Mouse (Mus musculus) kidney, embryonic 15.5 days (tissue): ENCODE results near the gene Tiam2. TPM values are rescaled to one million over a fixed set of nuclear protein-coding genes. Genes with fewer than 3 reads are reported as not detected.
A peak's percentile ranks its signal among the peaks of the same experiment; 100 is the strongest.

Experiments used
- ATAC-seq: fragments of 200-750 bp; cut with Nextera tagmentation; replicated peaks from 2 replicates; pipeline ENCODE4 v1.8.0; 2017; ENCODE audit warnings: moderate TSS enrichment; ENCODE audit not compliant: low FRiP score
- H3K27ac ChIP-seq: fragments of 300-500 bp; sonication (generic); 2 replicates; pipeline ENCODE4 v1.5.1; 2015; ENCODE audit warnings: mild to moderate bottlenecking, inconsistent platforms
- H3K27me3 ChIP-seq: fragments of 300-500 bp; sonication (generic); 2 replicates; pipeline ENCODE4 v1.6.1; 2015; ENCODE audit warnings: inconsistent platforms
- H3K36me3 ChIP-seq: fragments of 300-500 bp; sonication (generic); 2 replicates; pipeline ENCODE4 v1.6.1; 2015; ENCODE audit warnings: inconsistent platforms
- H3K4me1 ChIP-seq: fragments of 300-500 bp; sonication (generic); 2 replicates; pipeline ENCODE4 v1.6.1; 2015; ENCODE audit warnings: inconsistent platforms
- H3K4me2 ChIP-seq: fragments of 300-500 bp; sonication (generic); 2 replicates; pipeline ENCODE4 v1.6.1; 2015; ENCODE audit warnings: moderate library complexity, mild to moderate bottlenecking, inconsistent platforms
- H3K4me3 ChIP-seq: fragments of 300-500 bp; sonication (generic); replicated peaks from 2 replicates; pipeline ENCODE4 v1.5.1; 2015; ENCODE audit warnings: mild to moderate bottlenecking, inconsistent platforms
- H3K9ac ChIP-seq: fragments of 300-500 bp; sonication (generic); 2 replicates; pipeline ENCODE4 v1.6.1; 2015; ENCODE audit warnings: mild to moderate bottlenecking, inconsistent platforms
- H3K9me3 ChIP-seq: fragments of 300-500 bp; sonication (generic); replicated peaks from 2 replicates; pipeline ENCODE4 v1.6.1; 2016; ENCODE audit warnings: inconsistent platforms
- WGBS: fragments of 180-500 bp; shearing (Covaris S2); methylation state at CpG from one replicate; pipeline ENCODE4 v1.1.7; 2015; ENCODE audit warnings: mixed read lengths; 5-methylcytosine and 5-hydroxymethylcytosine counted together
- polyA plus RNA-seq: library from polyadenylated mRNA; unstranded; fragments of >200 nt; fragmentation: Nextera tagmentation; extraction: Ambion mirVana; gene quantifications from 2 replicates; pipeline ENCODE4 v1.2.1, GENCODE M21; 2015

Gene Tiam2
- polyA plus RNA-seq, 1 experiment from 2014 or later = 4.5 TPM

GRCm38 (mm10) chr17:3366741-3367140 is 40.4 kb downstream of the Tiam2 start:
- Histone ChIP-seq H3K27me3 (no peaks in the 10 kb centered on the region), H3K4me2 (no peak overlapping the region), H3K36me3 (no peaks in the 10 kb centered on the region), H3K4me1 (0 out of 2 replicates have a peak, but pooled peaks cover 2% of the 10 kb centered on the region), H3K9me3 (no peaks in the 10 kb centered on the region), H3K27ac (no peak overlapping the region), H3K9ac (no peak overlapping the region), H3K4me3 (no peak overlapping the region)
- 93% methylated on average over 3 of the region's 3 CpGs for WGBS
- no peak for ATAC-seq

GRCm38 (mm10) chr17:3368386-3368785 is 42.0 kb downstream of the Tiam2 start:
- 0 out of 2 replicates have a peak, but pooled peaks cover 2% of the 10 kb centered on the region for H3K4me1 ChIP-seq
- ATAC-seq = no peak
- H3K9ac ChIP-seq = no peak overlapping the region
- H3K27ac ChIP-seq = no peak overlapping the region
- H3K36me3 ChIP-seq = no peaks in the 10 kb centered on the region
- 58% methylated on average over 1 of the region's 1 CpGs for WGBS
- H3K4me3 ChIP-seq = no peak overlapping the region
- no peaks in the 10 kb centered on the region for H3K27me3 ChIP-seq
- H3K4me2 ChIP-seq = no peak overlapping the region
- H3K9me3 ChIP-seq = no peaks in the 10 kb centered on the region

DNA sequence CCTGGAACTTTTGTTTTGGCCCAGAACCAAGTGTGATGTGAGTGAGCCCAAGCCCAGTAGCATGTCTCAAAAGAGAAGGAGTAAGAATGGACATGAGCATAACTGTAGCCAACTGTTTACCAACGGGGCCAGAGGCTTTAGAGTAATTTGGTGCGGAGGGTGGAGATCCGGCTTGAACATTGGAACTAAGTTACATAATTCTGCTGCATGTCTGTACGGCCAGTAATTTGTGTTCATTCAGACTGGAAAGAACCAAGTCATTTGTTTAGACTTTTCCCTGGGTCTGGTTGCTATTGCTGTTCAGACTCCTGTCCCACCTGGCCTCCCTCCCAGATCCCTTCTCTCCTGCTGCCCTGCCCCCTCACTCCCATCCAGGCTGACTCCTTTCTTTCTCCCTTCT is 43.3 kb downstream of the Tiam2 start:
- Histone ChIP-seq H3K27ac (no peak overlapping the region), H3K9ac (no peak overlapping the region), H3K9me3 (no peaks in the 10 kb centered on the region), H3K4me1 (0 out of 2 replicates have a peak, but pooled peaks cover 2% of the 10 kb centered on the region), H3K36me3 (no peaks in the 10 kb centered on the region), H3K4me3 (no peak overlapping the region), H3K27me3 (no peaks in the 10 kb centered on the region), H3K4me2 (no peak overlapping the region)
- 74% methylated on average over 4 of the region's 4 CpGs for WGBS
- ATAC-seq = no peak

DNA sequence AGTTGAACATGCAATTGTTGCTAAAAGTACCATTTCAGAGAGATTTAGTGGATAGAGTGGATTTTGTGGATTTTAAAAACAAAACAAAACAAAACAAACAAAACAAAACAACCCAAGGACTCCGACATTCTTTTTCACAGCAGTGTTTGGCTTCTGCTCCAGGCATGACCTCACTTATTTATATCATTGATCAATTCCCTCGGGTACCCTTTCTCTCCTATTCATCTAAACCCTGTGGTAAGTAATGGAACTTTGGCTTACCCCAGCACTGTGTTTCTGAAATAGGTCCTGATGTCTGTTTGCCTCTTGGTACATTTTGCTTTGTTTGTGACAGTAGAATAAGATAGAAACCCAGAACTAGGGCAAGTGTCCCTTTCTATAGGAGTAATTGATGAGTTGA is 52.2 kb downstream of the Tiam2 start:
- no peaks in the 10 kb centered on the region for H3K9me3 ChIP-seq
- H3K4me1 ChIP-seq = 0 out of 2 replicates have a peak, but pooled peaks cover 2% of the 10 kb centered on the region
- no peak for ATAC-seq
- WGBS = 51% methylated on average over 2 of the region's 2 CpGs
- H3K4me3 ChIP-seq = no peak overlapping the region
- no peak overlapping the region for H3K9ac ChIP-seq
- 0 out of 2 replicates have a peak overlapping the region, but pooled peaks have one; percentile 41 for H3K27ac ChIP-seq
- H3K36me3 ChIP-seq = no peaks in the 10 kb centered on the region
- no peak overlapping the region for H3K4me2 ChIP-seq
- no peaks in the 10 kb centered on the region for H3K27me3 ChIP-seq

DNA sequence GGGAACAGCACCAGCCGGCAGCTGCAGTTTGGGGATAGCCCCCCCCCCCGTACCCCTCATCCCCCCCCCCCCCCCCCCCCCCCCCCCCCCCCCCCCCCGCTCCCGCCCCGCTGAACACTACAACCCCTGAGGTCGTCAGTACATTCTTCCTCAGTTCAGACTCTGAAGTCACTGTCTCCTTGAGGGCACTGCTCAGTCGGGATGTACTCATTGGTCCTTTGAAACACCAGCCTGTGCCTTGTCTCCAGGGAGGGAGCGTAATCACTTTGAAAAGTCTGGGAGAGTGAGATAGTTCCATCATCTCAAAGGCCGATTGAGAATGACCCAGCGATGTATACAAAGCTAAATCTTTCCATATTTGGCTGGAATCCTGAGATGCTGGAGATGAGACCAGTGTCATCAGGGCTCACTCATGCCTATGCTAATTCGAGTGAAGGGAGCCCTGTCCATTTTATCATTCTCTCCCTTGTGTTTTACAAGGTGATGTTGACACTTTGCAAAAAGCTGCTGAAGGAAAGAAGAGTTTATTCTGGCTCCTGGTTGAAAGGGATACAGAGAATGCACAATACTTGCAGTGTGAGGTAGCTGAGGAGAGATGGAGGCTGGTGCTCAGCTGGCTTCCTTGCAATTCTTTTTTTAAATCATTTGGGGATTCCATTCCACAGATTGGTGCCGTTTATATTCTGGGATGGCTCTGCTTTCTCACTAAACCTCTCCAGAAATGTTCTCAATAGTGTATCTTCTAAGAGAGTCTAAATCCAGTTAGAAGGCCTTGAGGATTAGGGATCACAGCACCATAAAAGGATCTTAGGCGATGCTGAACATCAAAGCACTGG is 53.6 kb downstream of the Tiam2 start:
- no peak for ATAC-seq

DNA sequence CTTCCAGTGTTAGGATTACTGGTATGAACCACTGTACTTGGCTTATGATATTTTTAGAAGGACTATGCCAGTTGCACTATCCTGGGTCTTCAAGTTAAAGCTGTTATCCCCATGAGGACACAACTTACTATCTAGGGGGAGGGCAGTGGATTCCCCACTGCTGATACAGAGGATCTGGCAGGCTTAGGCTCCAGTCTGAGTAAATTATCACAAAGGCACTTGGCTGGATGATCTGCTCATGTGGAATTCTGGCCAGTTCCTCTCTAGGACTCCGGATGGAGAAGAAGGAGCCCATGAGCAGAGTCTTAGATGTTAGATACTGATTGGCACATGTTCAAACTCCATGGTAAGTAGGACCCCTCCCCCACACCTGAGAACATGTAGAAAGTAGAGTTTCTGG is 59.0 kb downstream of the Tiam2 start:
- H3K27ac ChIP-seq = no peak overlapping the region
- ATAC-seq = no peak
- no peak overlapping the region for H3K4me2 ChIP-seq
- H3K36me3 ChIP-seq = no peaks in the 10 kb centered on the region
- H3K4me1 ChIP-seq = no peaks in the 10 kb centered on the region
- no peak overlapping the region for H3K9ac ChIP-seq
- no peaks in the 10 kb centered on the region for H3K9me3 ChIP-seq
- H3K27me3 ChIP-seq = no peaks in the 10 kb centered on the region
- 67% methylated on average over 1 of the region's 1 CpGs for WGBS
- no peak overlapping the region for H3K4me3 ChIP-seq

More for the DNA sequence above, 53.6 kb downstream of the Tiam2 start:
- Histone ChIP-seq H3K36me3 (no peaks in the 10 kb centered on the region), H3K27ac (no peak overlapping the region), H3K4me2 (no peak overlapping the region), H3K27me3 (no peaks in the 10 kb centered on the region), H3K9ac (no peak overlapping the region), H3K4me3 (no peak overlapping the region), H3K4me1 (0 out of 2 replicates have a peak, but pooled peaks cover 2% of the 10 kb centered on the region), H3K9me3 (no peaks in the 10 kb centered on the region)
- WGBS = 33% methylated on average over 9 of the region's 13 CpGs

- no peak overlapping the region for H3K4me2 ChIP-seq
- no peak overlapping the region for H3K9ac ChIP-seq
- no peaks in the 10 kb centered on the region for H3K36me3 ChIP-seq
- H3K27me3 ChIP-seq = no peaks in the 10 kb centered on the region
- 51% methylated on average over 4 of the region's 4 CpGs for WGBS
- H3K4me3 ChIP-seq = no peak overlapping the region
- H3K27ac ChIP-seq = no peak overlapping the region
- ATAC-seq = no peak
- no peaks in the 10 kb centered on the region for H3K4me1 ChIP-seq
- no peaks in the 10 kb centered on the region for H3K9me3 ChIP-seq
Measured at GRCm38 (mm10) chr17:3387819-3388218, 61.4 kb downstream of the Tiam2 start.

DNA sequence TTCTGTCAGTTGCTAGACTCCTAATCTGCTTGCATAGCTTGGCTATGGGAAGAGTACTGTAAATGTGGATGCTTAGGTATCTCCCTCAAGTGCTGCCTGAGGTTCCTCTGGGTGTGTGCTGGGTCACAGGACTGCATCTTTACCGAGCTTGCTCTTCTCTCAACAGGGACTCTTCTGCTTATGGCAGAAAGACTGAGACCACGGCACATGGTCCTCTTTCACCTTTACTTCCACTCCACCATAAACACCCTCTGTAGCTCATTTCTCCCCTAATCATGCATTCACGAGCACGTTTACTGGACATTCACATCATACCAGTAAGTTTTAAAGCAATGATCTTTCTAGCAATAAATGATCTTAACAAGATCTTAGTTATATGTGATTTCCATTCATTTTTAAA is 63.4 kb downstream of the Tiam2 start:
- H3K9me3 ChIP-seq = no peaks in the 10 kb centered on the region
- ATAC-seq = no peak
- H3K9ac ChIP-seq = no peak overlapping the region
- no peak overlapping the region for H3K27ac ChIP-seq
- H3K36me3 ChIP-seq = no peaks in the 10 kb centered on the region
- H3K27me3 ChIP-seq = no peaks in the 10 kb centered on the region
- no peak overlapping the region for H3K4me2 ChIP-seq
- H3K4me3 ChIP-seq = no peak overlapping the region
- H3K4me1 ChIP-seq = no peaks in the 10 kb centered on the region
- WGBS = 82% methylated on average over 4 of the region's 4 CpGs

DNA sequence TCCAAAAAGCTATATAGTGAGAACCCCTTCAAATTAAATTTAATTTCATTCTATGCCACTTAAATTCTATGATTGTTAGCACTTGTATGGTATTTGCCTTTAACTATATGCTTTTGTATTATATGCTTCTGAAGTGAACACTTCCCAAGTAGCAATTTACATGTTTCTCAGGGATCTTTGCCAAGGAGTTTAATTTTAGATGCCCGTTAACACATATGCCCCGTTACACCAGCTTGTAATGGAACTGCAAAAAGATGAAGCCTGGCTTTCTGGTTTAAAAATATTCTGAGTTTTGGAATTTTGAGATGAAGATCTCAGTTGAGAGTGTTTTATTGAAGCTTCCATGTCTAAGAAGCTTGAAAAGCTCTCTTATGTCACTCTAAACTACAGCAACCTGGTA is 67.6 kb downstream of the Tiam2 start:
- 88% methylated on average over 2 of the region's 2 CpGs for WGBS
- H3K4me1 ChIP-seq = peaks cover 7% of the 10 kb centered on the region

GRCm38 (mm10) chr17:3394985-3395384 is 68.6 kb downstream of the Tiam2 start:
- Histone ChIP-seq H3K4me2 (no peak overlapping the region), H3K4me1 (peaks cover 7% of the 10 kb centered on the region), H3K9me3 (no peaks in the 10 kb centered on the region), H3K4me3 (no peak overlapping the region), H3K27me3 (no peaks in the 10 kb centered on the region), H3K27ac (no peak overlapping the region), H3K9ac (no peak overlapping the region), H3K36me3 (no peaks in the 10 kb centered on the region)
- no peak for ATAC-seq
- WGBS = 86% methylated on average over 2 of the region's 2 CpGs

More for the DNA sequence above, 67.6 kb downstream of the Tiam2 start:
- ATAC-seq = no peak
- H3K9ac ChIP-seq = no peak overlapping the region
- H3K27me3 ChIP-seq = no peaks in the 10 kb centered on the region
- H3K4me3 ChIP-seq = no peak overlapping the region
- H3K9me3 ChIP-seq = no peaks in the 10 kb centered on the region
- H3K36me3 ChIP-seq = no peaks in the 10 kb centered on the region
- H3K27ac ChIP-seq = no peak overlapping the region
- H3K4me2 ChIP-seq = no peak overlapping the region

DNA sequence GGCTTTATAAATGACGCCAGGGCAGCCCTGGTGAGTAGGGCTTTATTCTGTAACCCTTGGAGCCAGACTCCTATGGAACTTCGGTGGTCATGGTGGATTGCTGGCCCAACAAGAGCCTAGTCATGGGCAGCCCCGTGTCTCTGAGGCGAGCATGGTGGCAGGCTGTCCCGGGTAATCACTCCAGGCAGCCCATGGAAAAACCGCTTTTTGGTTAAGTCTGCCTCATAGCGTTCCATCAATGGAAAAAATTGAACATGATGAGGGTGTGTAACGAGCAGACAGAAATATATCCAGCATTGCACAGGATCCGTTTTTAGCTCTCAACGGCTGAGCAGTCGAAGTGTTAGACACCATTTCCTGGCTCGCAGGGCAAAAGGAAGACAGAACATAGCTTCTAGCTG is 70.5 kb downstream of the Tiam2 start:
- ATAC-seq = no peak
- WGBS = 68% methylated on average over 12 of the region's 12 CpGs
- H3K36me3 ChIP-seq = no peaks in the 10 kb centered on the region

DNA sequence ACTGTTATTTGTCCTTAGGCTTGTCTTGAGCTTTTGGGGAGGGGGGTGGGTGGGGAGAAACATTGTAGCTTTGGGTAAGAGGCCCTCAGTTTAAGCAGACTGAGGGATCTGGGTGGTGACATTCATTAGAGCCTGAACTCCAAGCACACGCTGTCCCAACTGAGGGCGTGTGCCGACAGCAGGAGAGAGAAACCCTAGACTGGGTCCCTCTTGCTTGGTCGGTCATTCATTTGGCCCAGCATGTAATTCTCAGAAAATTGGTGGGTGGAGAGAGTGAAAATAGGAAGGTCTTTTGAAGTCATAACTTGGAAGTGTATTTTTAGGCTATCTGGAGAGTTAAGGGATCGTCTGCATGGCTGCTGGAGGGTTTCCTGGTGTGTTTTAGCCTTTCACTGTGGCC is 71.5 kb downstream of the Tiam2 start:
- Histone ChIP-seq H3K9me3 (no peaks in the 10 kb centered on the region), H3K4me2 (no peak overlapping the region), H3K4me3 (no peak overlapping the region), H3K36me3 (no peaks in the 10 kb centered on the region), H3K9ac (no peak overlapping the region), H3K27ac (no peak overlapping the region), H3K4me1 (peaks cover 10% of the 10 kb centered on the region), H3K27me3 (no peaks in the 10 kb centered on the region)
- WGBS = 30% methylated on average over 5 of the region's 5 CpGs
- ATAC-seq = no peak

More for the DNA sequence above, 70.5 kb downstream of the Tiam2 start:
- H3K4me3 ChIP-seq = no peak overlapping the region
- no peak overlapping the region for H3K9ac ChIP-seq
- no peak overlapping the region for H3K27ac ChIP-seq
- H3K4me2 ChIP-seq = no peak overlapping the region
- no peaks in the 10 kb centered on the region for H3K9me3 ChIP-seq
- no peaks in the 10 kb centered on the region for H3K27me3 ChIP-seq
- H3K4me1 ChIP-seq = peaks cover 7% of the 10 kb centered on the region
